Mouse (Mus musculus) layer of hippocampus, adult 8-10 months (tissue): ENCODE measurements around the gene Olfr1204. TPM values are rescaled to one million over a fixed set of nuclear protein-coding genes. Genes with fewer than 3 reads are reported as not detected.

ENCODE experiments used
- DNase-seq, 2 experiments: peaks; one replicate each; pipeline ENCODE4 v3.0.0; 2022; ENCODE audit warnings: low spot score in 2 of 2
- total RNA-seq, 4 experiments: library from RNA; stranded (reverse); gene quantifications; 2 replicates each; pipeline ENCODE4 v1.2.4; 2022

Gene Olfr1204
- not detected for total RNA-seq

- no peak for DNase-seq
These were observed at the start of gene Olfr1204 for GRCm38 (mm10) chr2:88848992-88849391. TSS of gene Olfr1204 (plus strand) at chr2:88849292.

- no peak for DNase-seq
These were observed 34.9 kb upstream of the Olfr1204 start, which contains the start of gene Olfr1202 for GRCm38 (mm10) chr2:88814196-88814595. TSS of gene Olfr1202 (plus strand) at chr2:88814496.

GRCm38 (mm10) chr2:88829437-88829836, 19.7 kb upstream of the Olfr1204 start, which contains the start of gene Olfr1205:
TSS of gene Olfr1205 (plus strand) at chr2:88829737.
- no peak for DNase-seq

GRCm38 (mm10) chr2:88838477-88838876, 10.6 kb upstream of the Olfr1204 start:
- no peak for DNase-seq

GRCm38 (mm10) chr2:88862931-88863330, 13.8 kb downstream of the Olfr1204 start, which contains the start of gene Olfr1206:
TSS of gene Olfr1206 (plus strand) at chr2:88863231.
- DNase-seq: no peak

- no peak for DNase-seq
These were observed 53.1 kb downstream of the Olfr1204 start, which contains the start of gene Olfr1208 for GRCm38 (mm10) chr2:88902211-88902610. TSS of gene Olfr1208 (minus strand) at chr2:88902311.

Other genes starting within 250 kb of the Olfr1204 start
- gene Olfr1191-ps1, start 208.8 kb upstream of the Olfr1204 start, total RNA-seq: under 1 TPM in 1 of 4 experiments, not detected in 3; 0.06 TPM
- gene Olfr1192-ps1, start 200.8 kb upstream of the Olfr1204 start, total RNA-seq: not detected
- gene Olfr1193, start 173.7 kb upstream of the Olfr1204 start, total RNA-seq: not detected
- gene Olfr1195, start 160.1 kb upstream of the Olfr1204 start, total RNA-seq: not detected
- not detected for gene Olfr1196, start 144.7 kb upstream of the Olfr1204 start, total RNA-seq
- gene Olfr1197, start 116.9 kb upstream of the Olfr1204 start, total RNA-seq: not detected
- not detected for gene Olfr1198, start 97.9 kb upstream of the Olfr1204 start, total RNA-seq
- not detected for gene Olfr1199, start 88.8 kb upstream of the Olfr1204 start, total RNA-seq
- not detected for gene Olfr1200, start 78.8 kb upstream of the Olfr1204 start, total RNA-seq
- not detected for gene Olfr1201, start 56.3 kb upstream of the Olfr1204 start, total RNA-seq
- not detected for gene Olfr1202, start 34.8 kb upstream of the Olfr1204 start, total RNA-seq
- gene Olfr1205, start 19.6 kb upstream of the Olfr1204 start, total RNA-seq: not detected
- not detected for gene Olfr1206, start 13.9 kb downstream of the Olfr1204 start, total RNA-seq
- not detected for gene Olfr1208, start 53.0 kb downstream of the Olfr1204 start, total RNA-seq
- gene Olfr1209, start 65.9 kb downstream of the Olfr1204 start, total RNA-seq: not detected
- not detected for gene Olfr1211, start 88.8 kb downstream of the Olfr1204 start, total RNA-seq
- gene Olfr1212, start 104.7 kb downstream of the Olfr1204 start, total RNA-seq: not detected
- not detected for gene Gm13762, start 131.0 kb downstream of the Olfr1204 start, total RNA-seq
- gene Olfr1214, start 143.4 kb downstream of the Olfr1204 start, total RNA-seq: not detected
- gene Olfr1215, start 157.7 kb downstream of the Olfr1204 start, total RNA-seq: not detected
- gene Olfr1216, start 169.0 kb downstream of the Olfr1204 start, total RNA-seq: not detected
- not detected for gene Olfr1217, start 182.8 kb downstream of the Olfr1204 start, total RNA-seq
- gene Olfr1218, start 211.9 kb downstream of the Olfr1204 start, total RNA-seq: not detected
- not detected for gene Olfr1219, start 234.2 kb downstream of the Olfr1204 start, total RNA-seq